9 mouse cellular contexts compared by ENCODE assay signal in genomic region chr6:85512056-85512440, GRCm38 (mm10). TPM values are rescaled to one million over a fixed set of nuclear protein-coding genes. Genes with fewer than 3 reads are reported as not detected.
A peak's percentile ranks its signal among the peaks of the same experiment; 100 is the strongest.
DNase-seq lines count a peak whose midpoint lies in the region; ATAC-seq and TF ChIP-seq lines count a peak whose summit lies in the region.
"Had no signal": no experiment of that assay in that cellular context is flagged by ENCODE, and none has a peak within 500 bp of the region (broad histone marks: within the 10 kb centered on the region; RNA-seq: fewer than 3 reads in every experiment).

No protein-coding gene starts in this region.

- no peaks in the 10 kb centered on the region for H3K36me3 ChIP-seq in lung, embryonic 14.5 days (ENCODE audit: insufficient read depth)
- no peaks in the 10 kb centered on the region for H3K36me3 ChIP-seq in neural tube, embryonic 14.5 days (ENCODE audit: control insufficient read depth, insufficient read depth, low read length)

- H3K4me1 ChIP-seq in lung, embryonic 14.5 days (ENCODE audit: insufficient read depth): no peaks in the 10 kb centered on the region
- peaks cover 13% of the 10 kb centered on the region for H3K4me1 ChIP-seq in neural tube, embryonic 14.5 days (ENCODE audit: control insufficient read depth, insufficient read depth, low read length)

- no peak overlapping the region for H3K9ac ChIP-seq in lung, embryonic 14.5 days
- 0 out of 2 replicates have a peak overlapping the region, but pooled peaks have one; percentile 16 for H3K9ac ChIP-seq in neural tube, embryonic 14.5 days (replicated peaks; ENCODE audit: low read depth, low read length)

- no peaks in the 10 kb centered on the region for H3K9me3 ChIP-seq in lung, embryonic 14.5 days (ENCODE audit: low read depth, low read length)
- no peaks in the 10 kb centered on the region for H3K9me3 ChIP-seq in neural tube, embryonic 14.5 days (ENCODE audit: control insufficient read depth, low read length)

- WGBS in lung, embryonic 14.5 days: under 1% methylated on average over 35 of the region's 36 CpGs
- 2% methylated on average over 22 of the region's 36 CpGs for WGBS in neural tube, embryonic 14.5 days

- H3K27me3 ChIP-seq in lung, embryonic 14.5 days (ENCODE audit: insufficient read depth, low read length): peaks cover 75% of the 10 kb centered on the region
- H3K27me3 ChIP-seq in neural tube, embryonic 14.5 days (ENCODE audit: control insufficient read depth, insufficient read depth, low read length): peaks cover 59% of the 10 kb centered on the region

- peak overlapping the region; percentile 40 for H3K4me3 ChIP-seq in lung, embryonic 14.5 days (ENCODE audit: low read depth, low read length)
- H3K4me3 ChIP-seq in neural tube, embryonic 14.5 days (ENCODE audit: low read depth, low read length): peak overlapping the region; percentile 39

- no peak for TF ChIP-seq CTCF in lung, embryonic 14.5 days (IDR thresholded peaks at IDR 0.05; ENCODE audit: low read depth)

- DNase-seq in CD4-positive, CD25-positive, alpha-beta regulatory T cell, adult 2 months (ENCODE audit: low read depth, low spot score): peak; percentile 2
- DNase-seq in lung, embryonic 14.5 days: no peak
- DNase-seq in lung, postnatal 14 days: no peak
- DNase-seq in induced T-regulatory cell, adult 2 months (ENCODE audit: low read depth): peak; percentile 5
- DNase-seq in right cerebral cortex, postnatal 14 days: no peak
- DNase-seq in spleen, postnatal 10 days (ENCODE audit: low spot score in 2 of 2): no peak

- peak overlapping the region; percentile 42 for H3K4me2 ChIP-seq in lung, embryonic 14.5 days
- H3K4me2 ChIP-seq in neural tube, embryonic 14.5 days (ENCODE audit: low read depth, low read length): peak overlapping the region; percentile 48

- H3K27ac ChIP-seq in lung, embryonic 14.5 days (ENCODE audit: low read depth): no peak overlapping the region
- no peak overlapping the region for H3K27ac ChIP-seq in neural tube, embryonic 14.5 days (ENCODE audit: low read depth, low read length)

- ATAC-seq in CD4-positive, CD25-positive, alpha-beta regulatory T cell, adult 4 months: no peak
- ATAC-seq in lung, embryonic 14.5 days (ENCODE audit: insufficient read depth): no peak
- ATAC-seq in neural tube, embryonic 14.5 days (ENCODE audit: low read depth): no peak

RNA-seq across cellular contexts. Expression of gene Egr4, which starts 1.3 kb away (rescaled TPM):
- polyA plus RNA-seq in CD4-positive, CD25-positive, alpha-beta regulatory T cell, adult 4 months (2017; shearing (Covaris generic)): not detected
- polyA plus RNA-seq in lung, embryonic 14.5 days (2014; fragmentation: Nextera tagmentation; extraction: Ambion mirVana): not detected in 2 replicates
- polyA plus RNA-seq in neural tube, embryonic 14.5 days (2014; fragmentation: Nextera tagmentation; extraction: Ambion mirVana): not detected in 2 replicates
- polyA plus RNA-seq: liver, adult 2 months had no signal

RNA-seq across cellular contexts. Expression of gene Fbxo41, which starts 9.3 kb away (rescaled TPM):
- under 1 TPM; 0.08 to 0.15 TPM for polyA plus RNA-seq in CD4-positive, CD25-positive, alpha-beta regulatory T cell, adult 4 months (2017; shearing (Covaris generic))
- 0.15 and 0.29 TPM in 2 replicates for polyA plus RNA-seq in lung, embryonic 14.5 days (2014; fragmentation: Nextera tagmentation; extraction: Ambion mirVana)
- polyA plus RNA-seq in neural tube, embryonic 14.5 days (2014; fragmentation: Nextera tagmentation; extraction: Ambion mirVana): 9.9 and 10.0 TPM in 2 replicates
- polyA plus RNA-seq: liver, adult 2 months had no signal

Comparison
In these comparisons a context has a peak if more than half of its experiments do, and no peak if none do; other contexts are left out.
1. DNase-seq: peak in CD4-positive, CD25-positive, alpha-beta regulatory T cell, adult 2 months (single experiment) and induced T-regulatory cell, adult 2 months (single experiment); none in lung, embryonic 14.5 days (single experiment), lung, postnatal 14 days (single experiment), right cerebral cortex, postnatal 14 days (single experiment) and spleen, postnatal 10 days (0 of 2).